Mouse (Mus musculus): ENCODE measurements at regions not wholly inside any gene's neighbourhood (a gene's known extent, or its start where the extent isn't known, plus 50 kb on each side); places are given as distances from the start of the nearest gene placed in this dataset.

GRCm38 (mm10) chr1:76036316-76036715, 490.2 kb downstream of the Slc4a3 start:
- no peak for ATAC-seq (ENCODE audit: low read depth)
- H3K4me2 ChIP-seq (ENCODE audit: low read depth, low read length): no peak overlapping the region
- WGBS: 60% methylated on average over 3 of the region's 3 CpGs
- H3K9me3 ChIP-seq (ENCODE audit: control insufficient read depth, low read length): no peaks in the 10 kb centered on the region
- no peak overlapping the region for H3K9ac ChIP-seq (replicated peaks; ENCODE audit: low read depth, low read length)
- no peak overlapping the region for H3K27ac ChIP-seq (ENCODE audit: low read depth, low read length)
- no peaks in the 10 kb centered on the region for H3K27me3 ChIP-seq (ENCODE audit: control insufficient read depth, insufficient read depth, low read length)
- no peaks in the 10 kb centered on the region for H3K4me1 ChIP-seq (ENCODE audit: control insufficient read depth, insufficient read depth, low read length)
- no peak overlapping the region for H3K4me3 ChIP-seq (ENCODE audit: low read depth, low read length)
- H3K36me3 ChIP-seq (ENCODE audit: control insufficient read depth, insufficient read depth, low read length): no peaks in the 10 kb centered on the region

- Histone ChIP-seq H3K4me3 (ENCODE audit: low read depth, low read length) (no peak overlapping the region), H3K4me1 (ENCODE audit: control insufficient read depth, insufficient read depth, low read length) (no peaks in the 10 kb centered on the region), H3K4me2 (ENCODE audit: low read depth, low read length) (no peak overlapping the region), H3K27me3 (ENCODE audit: control insufficient read depth, insufficient read depth, low read length) (no peaks in the 10 kb centered on the region), H3K9ac (replicated peaks; ENCODE audit: low read depth, low read length) (no peak overlapping the region), H3K9me3 (ENCODE audit: control insufficient read depth, low read length) (no peaks in the 10 kb centered on the region), H3K27ac (ENCODE audit: low read depth, low read length) (no peak overlapping the region), H3K36me3 (ENCODE audit: control insufficient read depth, insufficient read depth, low read length) (no peaks in the 10 kb centered on the region)
- WGBS: 74% methylated on average over 4 of the region's 4 CpGs
- no peak for ATAC-seq (ENCODE audit: low read depth)
These were observed 493.1 kb downstream of the Slc4a3 start for GRCm38 (mm10) chr1:76039029-76039655.

GRCm38 (mm10) chr1:76039661-76040060, 493.6 kb downstream of the Slc4a3 start:
- no peak overlapping the region for H3K4me2 ChIP-seq (ENCODE audit: low read depth, low read length)
- no peak overlapping the region for H3K4me3 ChIP-seq (ENCODE audit: low read depth, low read length)
- no peaks in the 10 kb centered on the region for H3K36me3 ChIP-seq (ENCODE audit: control insufficient read depth, insufficient read depth, low read length)
- H3K27ac ChIP-seq (ENCODE audit: low read depth, low read length): no peak overlapping the region
- no peak overlapping the region for H3K9ac ChIP-seq (replicated peaks; ENCODE audit: low read depth, low read length)
- 90% methylated on average over 4 of the region's 4 CpGs for WGBS
- no peaks in the 10 kb centered on the region for H3K4me1 ChIP-seq (ENCODE audit: control insufficient read depth, insufficient read depth, low read length)
- no peaks in the 10 kb centered on the region for H3K9me3 ChIP-seq (ENCODE audit: control insufficient read depth, low read length)
- H3K27me3 ChIP-seq (ENCODE audit: control insufficient read depth, insufficient read depth, low read length): no peaks in the 10 kb centered on the region
- ATAC-seq (ENCODE audit: low read depth): no peak

GRCm38 (mm10) chr1:76050264-76050663, 504.2 kb downstream of the Slc4a3 start:
- no peak for ATAC-seq (ENCODE audit: low read depth)
- Histone ChIP-seq H3K9me3 (ENCODE audit: control insufficient read depth, low read length) (no peaks in the 10 kb centered on the region), H3K4me2 (ENCODE audit: low read depth, low read length) (no peak overlapping the region), H3K4me1 (ENCODE audit: control insufficient read depth, insufficient read depth, low read length) (no peaks in the 10 kb centered on the region), H3K4me3 (ENCODE audit: low read depth, low read length) (no peak overlapping the region), H3K9ac (replicated peaks; ENCODE audit: low read depth, low read length) (no peak overlapping the region), H3K27ac (ENCODE audit: low read depth, low read length) (no peak overlapping the region), H3K36me3 (ENCODE audit: control insufficient read depth, insufficient read depth, low read length) (no peaks in the 10 kb centered on the region), H3K27me3 (ENCODE audit: control insufficient read depth, insufficient read depth, low read length) (no peaks in the 10 kb centered on the region)
- 96% methylated on average over 1 of the region's 1 CpGs for WGBS

GRCm38 (mm10) chr1:76053378-76054171, 507.5 kb downstream of the Slc4a3 start:
- 49% methylated on average over 10 of the region's 10 CpGs for WGBS
- no peak overlapping the region for H3K4me2 ChIP-seq (ENCODE audit: low read depth, low read length)
- no peak overlapping the region for H3K9ac ChIP-seq (replicated peaks; ENCODE audit: low read depth, low read length)
- H3K36me3 ChIP-seq (ENCODE audit: control insufficient read depth, insufficient read depth, low read length): no peaks in the 10 kb centered on the region
- H3K4me1 ChIP-seq (ENCODE audit: control insufficient read depth, insufficient read depth, low read length): no peaks in the 10 kb centered on the region
- no peaks in the 10 kb centered on the region for H3K27me3 ChIP-seq (ENCODE audit: control insufficient read depth, insufficient read depth, low read length)
- ATAC-seq (ENCODE audit: low read depth): no peak
- H3K4me3 ChIP-seq (ENCODE audit: low read depth, low read length): no peak overlapping the region
- no peaks in the 10 kb centered on the region for H3K9me3 ChIP-seq (ENCODE audit: control insufficient read depth, low read length)
- no peak overlapping the region for H3K27ac ChIP-seq (ENCODE audit: low read depth, low read length)

GRCm38 (mm10) chr1:76065783-76066182, 519.7 kb downstream of the Slc4a3 start:
- H3K9me3 ChIP-seq (ENCODE audit: control insufficient read depth, low read length): no peaks in the 10 kb centered on the region
- no peaks in the 10 kb centered on the region for H3K36me3 ChIP-seq (ENCODE audit: control insufficient read depth, insufficient read depth, low read length)
- H3K4me1 ChIP-seq (ENCODE audit: control insufficient read depth, insufficient read depth, low read length): no peaks in the 10 kb centered on the region; the same call in 1 of the 2 replicates
- WGBS: 44% methylated on average over 6 of the region's 6 CpGs
- H3K4me2 ChIP-seq (ENCODE audit: low read depth, low read length): no peak overlapping the region
- no peaks in the 10 kb centered on the region for H3K27me3 ChIP-seq (ENCODE audit: control insufficient read depth, insufficient read depth, low read length)
- no peak overlapping the region for H3K9ac ChIP-seq (replicated peaks; ENCODE audit: low read depth, low read length)
- no peak overlapping the region for H3K4me3 ChIP-seq (ENCODE audit: low read depth, low read length)
- ATAC-seq (ENCODE audit: low read depth): peak; percentile 73; the same call in 1 of the 2 replicates
- H3K27ac ChIP-seq (ENCODE audit: low read depth, low read length): no peak overlapping the region

- 74% methylated on average over 16 of the region's 16 CpGs for WGBS
- Histone ChIP-seq H3K4me3 (ENCODE audit: low read depth, low read length) (no peak overlapping the region), H3K4me1 (ENCODE audit: control insufficient read depth, insufficient read depth, low read length) (peaks cover 13% of the 10 kb centered on the region), H3K27ac (ENCODE audit: low read depth, low read length) (no peak overlapping the region), H3K9me3 (ENCODE audit: control insufficient read depth, low read length) (no peaks in the 10 kb centered on the region), H3K4me2 (ENCODE audit: low read depth, low read length) (no peak overlapping the region), H3K36me3 (ENCODE audit: control insufficient read depth, insufficient read depth, low read length) (no peaks in the 10 kb centered on the region), H3K27me3 (ENCODE audit: control insufficient read depth, insufficient read depth, low read length) (no peaks in the 10 kb centered on the region), H3K9ac (replicated peaks; ENCODE audit: low read depth, low read length) (no peak overlapping the region)
- ATAC-seq (ENCODE audit: low read depth): no peak
These were observed 524.8 kb downstream of the Slc4a3 start for GRCm38 (mm10) chr1:76070831-76071321.

GRCm38 (mm10) chr1:76075213-76075612, 529.1 kb downstream of the Slc4a3 start:
- WGBS: 61% methylated on average over 3 of the region's 3 CpGs
- Histone ChIP-seq H3K27ac (ENCODE audit: low read depth, low read length) (peak overlapping the region; percentile 12; the same call in 1 of the 2 replicates), H3K9ac (replicated peaks; ENCODE audit: low read depth, low read length) (no peak overlapping the region), H3K27me3 (ENCODE audit: control insufficient read depth, insufficient read depth, low read length) (no peaks in the 10 kb centered on the region), H3K36me3 (ENCODE audit: control insufficient read depth, insufficient read depth, low read length) (no peaks in the 10 kb centered on the region), H3K4me3 (ENCODE audit: low read depth, low read length) (no peak overlapping the region), H3K4me2 (ENCODE audit: low read depth, low read length) (no peak overlapping the region), H3K9me3 (ENCODE audit: control insufficient read depth, low read length) (no peaks in the 10 kb centered on the region), H3K4me1 (ENCODE audit: control insufficient read depth, insufficient read depth, low read length) (peaks cover 13% of the 10 kb centered on the region)
- ATAC-seq (ENCODE audit: low read depth): no peak
